Mouse (Mus musculus) erythroblast, adult 5-6 weeks (primary cell): ENCODE results near the gene Igf2r. TPM values are rescaled to one million over a fixed set of nuclear protein-coding genes. Genes with fewer than 3 reads are reported as not detected.

Experiments
- ATAC-seq: replicated peaks from 2 replicates; pipeline ENCODE4 v1.8.0; 2016; ENCODE audit warnings: moderate number of reproducible peaks, mild to moderate bottlenecking, moderate TSS enrichment, inconsistent platforms; ENCODE audit not compliant: poor library complexity, low FRiP score, severe bottlenecking
- total RNA-seq, 2 experiments: library from RNA; stranded (forward) in 1 of 2; stranded (reverse) in 1 of 2; fragments of 150-400 nt in 1 of 2; fragments of 200-764, 138-1000 nt in 1 of 2; gene quantifications; 2 replicates each; pipeline versions ENCODE4 v1.2.3 to v1.2.4; 2015 to 2017; ENCODE audit warnings: low replicate concordance in 2 of 2

Igf2r gene
- total RNA-seq (2015; ENCODE audit: low replicate concordance): 0.96 and 3.3 TPM in 2 replicates
- total RNA-seq (2017; ENCODE audit: low replicate concordance): 4.9 TPM in 2 replicates

- peak; percentile 93 for ATAC-seq
These were observed at the start of gene Igf2r for GRCm38 (mm10) chr17:12769380-12769921. Gene Igf2r (minus strand): TSS chr17:12769664.

DNA sequence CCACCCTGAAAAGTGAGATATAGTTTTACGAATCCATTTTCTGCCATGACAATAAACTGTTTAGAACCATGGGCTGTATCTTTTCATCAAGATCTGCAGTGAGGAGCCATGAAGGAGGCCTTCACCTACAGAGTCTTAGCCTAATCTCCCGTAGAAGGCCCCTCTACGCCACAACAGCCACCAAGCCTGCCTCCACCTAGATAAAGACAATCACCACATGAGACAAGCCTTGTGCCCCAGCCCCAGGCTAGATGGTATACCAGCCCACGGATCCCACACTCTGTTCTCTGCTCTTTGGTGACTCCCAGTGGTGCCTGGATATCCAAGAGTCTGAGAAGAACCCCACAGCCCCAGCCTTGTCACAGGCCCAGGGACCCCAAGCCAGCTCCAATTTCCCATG lies 46.4 kb upstream of the Igf2r start:
- no peak for ATAC-seq

GRCm38 (mm10) chr17:12814502-12814901 lies 45.0 kb upstream of the Igf2r start:
- no peak for ATAC-seq

DNA sequence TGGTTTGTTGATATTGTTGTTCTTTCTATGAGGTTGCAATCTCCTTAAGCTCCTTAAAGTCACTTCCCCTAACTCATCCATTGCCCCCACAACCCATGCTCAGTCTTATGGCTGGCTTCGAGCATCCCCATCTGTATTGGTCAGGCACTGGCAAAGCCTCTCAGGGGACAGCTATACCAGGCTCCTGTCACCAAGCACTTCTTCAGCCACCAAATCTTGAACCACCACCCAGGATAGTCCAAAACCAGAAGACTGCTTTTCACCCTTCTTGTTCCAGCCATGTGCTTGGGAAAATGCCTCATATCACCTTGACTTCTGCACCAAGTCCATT lies 41.5 kb upstream of the Igf2r start:
- ATAC-seq: no peak

- ATAC-seq: 0 out of 2 replicates have a peak, but pooled peaks have one; percentile 64
These were observed 40.9 kb upstream of the Igf2r start for GRCm38 (mm10) chr17:12810103-12810972.

- ATAC-seq: no peak
These were observed 39.4 kb upstream of the Igf2r start for GRCm38 (mm10) chr17:12808851-12809250.

DNA sequence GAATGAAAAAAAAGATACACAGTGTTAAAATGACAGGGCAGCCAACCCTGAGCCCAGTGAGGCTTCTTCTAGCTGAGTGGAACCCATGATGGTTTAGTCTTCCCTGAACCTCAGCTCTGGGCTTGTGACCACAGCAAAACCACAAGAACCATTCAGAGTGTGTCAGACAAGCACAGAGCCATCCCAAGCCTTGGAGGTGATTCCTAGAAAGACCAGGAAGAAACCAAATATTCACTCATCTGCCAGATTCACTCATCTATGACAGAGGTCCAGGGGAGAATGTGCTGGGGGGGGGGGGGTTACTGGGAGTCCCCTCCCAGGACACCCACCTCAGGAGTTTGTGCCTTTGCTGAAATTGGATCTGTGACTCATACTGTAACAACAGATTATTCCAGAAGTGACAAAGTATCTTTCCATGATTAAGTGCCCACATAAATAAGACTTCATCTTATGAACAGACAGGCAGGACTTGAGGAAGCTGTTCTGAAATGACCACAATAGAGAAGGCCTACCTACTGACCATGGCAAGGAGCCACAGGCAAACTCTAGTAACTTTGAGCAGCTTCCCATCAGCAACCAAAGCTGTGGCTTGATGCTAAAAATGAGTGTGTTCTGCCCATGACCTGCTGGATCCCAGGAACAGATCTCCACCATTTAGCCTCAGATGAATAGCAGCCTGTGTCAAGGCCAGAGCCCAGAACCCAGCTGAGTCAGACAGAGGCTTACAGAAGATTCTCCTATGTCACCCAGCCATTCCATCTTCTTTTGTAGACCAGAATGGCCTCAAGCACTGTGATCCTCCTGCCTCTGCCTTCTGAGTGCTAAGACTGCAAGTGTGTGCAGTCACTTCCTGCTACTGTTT lies 35.4 kb upstream of the Igf2r start:
- ATAC-seq: no peak

DNA sequence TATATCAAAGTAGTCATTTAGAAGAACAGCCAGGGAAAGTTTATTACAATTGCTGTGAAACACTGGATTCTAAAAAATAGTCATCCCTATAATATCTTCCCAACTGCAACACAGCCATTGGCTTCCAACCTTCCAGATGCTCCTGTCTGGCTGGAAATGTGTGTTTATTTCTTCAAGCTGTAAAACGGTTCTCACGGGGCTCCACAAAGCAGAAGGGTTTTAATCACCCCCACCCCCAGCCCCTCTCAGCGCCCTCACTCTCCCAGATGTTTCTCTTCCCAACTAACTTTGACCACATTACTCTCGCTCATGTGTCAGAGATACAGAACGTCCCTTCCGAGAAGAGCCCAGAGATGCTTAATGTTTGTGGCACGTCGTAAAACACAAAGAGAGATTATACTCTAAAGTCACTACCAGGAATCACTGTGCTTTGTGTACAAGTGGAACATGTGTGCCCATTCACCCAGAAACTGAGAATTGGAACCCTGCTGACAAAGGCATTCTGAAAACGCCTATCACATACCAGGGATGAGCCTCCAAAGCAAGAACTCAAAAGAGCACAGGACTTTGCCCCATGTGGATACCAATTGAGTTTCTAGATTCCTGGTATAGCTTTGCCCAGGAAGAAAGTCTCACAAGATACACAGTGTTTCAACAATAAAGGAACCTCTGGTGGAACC lies 32.5 kb upstream of the Igf2r start:
- no peak for ATAC-seq

DNA sequence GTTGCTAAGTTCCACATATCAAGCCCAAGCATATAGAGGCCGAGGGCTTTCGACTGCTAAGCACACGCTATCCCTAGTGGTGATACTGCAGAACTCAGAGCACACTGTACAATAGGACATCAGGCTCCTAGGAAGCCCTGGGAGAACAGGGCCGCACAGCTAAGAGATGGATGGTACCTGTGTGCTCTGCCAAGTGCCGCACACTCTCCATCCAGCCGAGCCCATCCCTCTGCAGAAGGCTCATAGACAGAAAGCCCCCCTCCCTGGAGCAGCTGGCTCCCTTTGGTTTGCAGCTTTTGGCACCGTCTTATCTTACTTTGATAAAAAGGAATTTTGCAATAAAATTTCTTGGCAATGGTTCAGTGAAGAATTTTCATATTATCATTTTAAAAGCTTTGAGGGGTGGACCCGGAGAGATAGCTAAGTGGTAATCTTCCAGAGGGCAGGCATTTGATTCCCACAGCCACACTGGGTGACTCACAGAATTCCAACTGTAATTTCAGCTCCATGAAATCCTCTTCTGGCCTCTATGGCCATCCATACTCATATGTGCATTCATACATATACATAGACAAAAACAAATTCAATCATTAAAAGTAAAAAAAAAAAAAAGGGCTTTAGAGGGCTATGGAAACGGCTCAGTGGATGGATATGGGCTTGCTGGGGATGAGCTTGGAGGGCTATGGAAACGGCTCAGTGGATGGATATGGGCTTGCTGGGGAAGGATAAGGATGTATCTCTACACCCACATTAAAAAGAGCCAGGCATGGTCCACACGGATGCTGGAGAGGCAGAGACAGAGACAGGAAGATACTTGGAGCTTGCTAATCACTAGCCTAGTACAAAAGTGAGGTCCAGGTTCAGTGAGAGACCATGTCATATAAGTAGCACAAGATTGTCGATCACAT lies 30.2 kb upstream of the Igf2r start:
- no peak for ATAC-seq

DNA sequence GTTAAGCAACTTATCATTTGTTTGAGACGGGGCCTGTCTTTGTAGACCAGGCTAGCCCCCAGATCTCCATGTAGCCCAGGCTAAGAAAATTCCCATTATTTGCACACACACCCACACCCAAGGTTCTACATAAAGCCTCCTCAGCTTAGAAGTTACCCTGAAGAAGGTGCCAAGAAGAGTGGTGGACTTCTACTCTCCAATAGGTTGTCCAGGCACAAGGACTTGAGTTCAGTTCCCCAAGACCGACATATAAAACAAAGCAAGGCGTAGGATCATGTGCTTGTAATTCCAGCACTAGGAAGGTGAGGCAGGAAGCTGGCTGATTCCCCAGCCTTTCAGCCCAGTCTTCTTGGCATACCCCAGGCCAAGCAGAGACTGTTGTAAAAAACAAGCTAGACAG lies 29.1 kb upstream of the Igf2r start:
- no peak for ATAC-seq

- no peak for ATAC-seq
These were observed 28.1 kb upstream of the Igf2r start for GRCm38 (mm10) chr17:12797427-12798029.

DNA sequence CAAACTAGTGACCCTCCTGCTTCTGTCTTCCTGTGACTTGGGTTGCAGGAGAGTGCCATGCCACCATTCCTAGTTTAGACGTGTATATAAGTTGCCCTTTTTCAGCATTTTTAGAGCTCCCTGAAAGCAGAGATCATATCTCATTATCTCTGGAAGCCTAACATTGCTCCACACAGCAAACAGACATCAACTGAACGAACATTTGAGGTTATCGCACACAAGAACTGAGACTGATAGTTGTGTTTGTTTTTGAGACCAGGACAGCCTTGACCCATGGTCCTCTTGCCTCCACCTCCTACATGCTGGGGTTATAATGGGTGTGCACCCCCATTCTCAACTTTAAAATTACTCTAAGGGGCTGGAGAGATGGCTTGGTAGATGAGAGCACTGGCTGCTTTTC lies 27.2 kb upstream of the Igf2r start:
- ATAC-seq: no peak

DNA sequence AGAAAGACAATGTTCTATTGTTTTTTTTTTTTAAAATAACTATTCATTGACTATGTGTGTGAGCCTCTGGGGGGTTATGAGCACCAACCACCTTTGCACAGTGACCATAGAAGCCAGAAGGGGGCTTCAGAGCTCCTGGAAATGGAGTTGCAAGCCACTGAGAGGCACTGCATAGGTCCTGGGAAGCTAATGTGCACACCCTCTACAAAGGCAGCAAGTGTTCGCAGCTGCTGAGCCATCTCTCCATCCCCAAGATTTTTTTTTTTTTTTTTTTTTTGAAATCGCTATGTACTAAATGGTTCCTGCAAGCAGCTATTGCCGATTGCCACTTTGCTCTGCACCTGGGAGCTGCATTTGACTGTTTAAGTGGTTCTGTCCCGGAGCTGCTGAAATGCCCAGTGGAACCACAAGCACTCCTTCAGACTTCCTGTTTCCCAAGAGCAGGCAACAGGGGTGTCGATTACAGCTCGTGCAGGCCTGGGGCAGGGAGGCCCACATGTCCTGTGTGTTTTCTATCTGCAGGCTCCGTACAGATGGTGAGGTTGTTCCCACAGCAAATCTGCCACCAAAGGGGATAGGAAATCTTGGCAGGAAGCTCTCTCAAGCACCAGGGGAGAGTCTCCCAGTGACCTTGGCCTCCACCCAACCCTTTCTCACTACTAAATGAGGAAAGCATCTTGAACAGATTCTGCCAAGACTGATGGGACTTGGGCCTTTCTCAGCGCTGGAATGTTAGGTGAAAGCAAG lies 24.4 kb upstream of the Igf2r start:
- no peak for ATAC-seq

DNA sequence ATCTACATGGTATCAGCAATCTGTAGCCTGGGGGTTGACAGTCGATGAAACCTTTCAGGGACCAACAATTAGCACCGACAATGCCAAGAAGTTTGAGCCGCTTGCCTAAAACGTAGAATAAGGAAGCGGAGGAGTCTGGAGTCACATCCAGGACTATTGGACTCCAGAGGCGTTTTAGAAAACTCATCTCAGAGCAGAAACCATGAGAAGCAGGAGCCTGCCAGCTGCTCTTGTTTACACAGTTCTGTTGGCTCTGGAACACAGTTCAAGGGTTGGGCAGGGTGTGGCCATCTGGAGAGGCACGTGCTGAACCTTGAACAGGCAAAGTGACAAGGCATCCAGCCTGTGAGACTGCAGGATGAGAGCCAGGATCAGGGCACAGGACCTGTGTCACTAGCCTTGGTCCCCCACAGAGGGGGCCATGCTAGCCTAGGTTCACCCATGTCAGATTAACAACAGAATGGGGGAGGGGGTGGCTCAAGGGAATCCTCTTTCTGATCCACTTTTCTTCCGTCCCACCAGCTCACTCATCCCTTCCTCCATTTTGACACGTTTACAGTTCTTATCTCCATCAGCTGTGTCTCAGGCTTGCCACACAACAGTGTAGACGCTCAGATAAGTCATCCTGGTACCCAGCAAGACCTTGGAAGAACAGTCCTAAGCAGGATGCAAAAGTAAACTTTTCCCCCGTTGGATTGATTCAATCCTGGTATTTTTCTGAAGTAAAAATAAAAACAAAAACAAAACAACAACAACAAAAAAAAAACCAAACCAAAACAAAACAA lies 23.1 kb upstream of the Igf2r start:
- no peak for ATAC-seq

DNA sequence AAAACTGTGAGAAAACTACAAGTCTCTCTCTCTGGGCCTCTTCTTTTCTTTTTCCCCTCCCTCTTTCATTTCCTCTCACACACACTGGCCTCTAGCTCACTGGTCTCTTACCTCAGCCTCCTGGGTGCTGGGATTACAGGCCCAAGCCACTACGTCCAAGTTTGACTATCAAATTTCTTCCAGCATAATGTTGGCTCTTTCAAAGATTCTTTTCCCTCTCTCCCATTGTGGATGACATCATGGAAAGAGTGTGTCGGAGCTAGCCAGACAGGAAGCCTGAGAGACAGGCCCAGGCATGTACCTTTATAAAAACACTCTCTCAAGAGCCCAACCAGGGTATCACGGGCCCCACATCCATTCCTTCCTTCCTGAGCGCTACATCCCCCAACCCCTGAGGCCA lies 22.0 kb upstream of the Igf2r start:
- ATAC-seq: no peak

DNA sequence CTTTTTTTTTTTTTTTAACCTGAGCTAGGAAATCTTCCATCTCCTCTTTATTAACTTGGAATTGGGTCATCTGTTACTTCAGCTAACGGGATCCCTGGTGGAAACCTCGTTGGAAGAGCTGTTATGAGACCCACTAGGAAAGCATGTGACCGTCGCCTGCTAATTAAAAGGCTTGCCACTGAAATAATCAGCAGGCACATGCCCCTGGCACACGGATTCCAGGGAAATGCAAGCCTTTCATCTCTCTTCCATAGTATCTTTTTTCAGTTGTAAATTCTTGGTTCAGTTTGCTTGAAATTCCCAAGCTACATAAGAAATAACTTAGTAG lies 21.6 kb upstream of the Igf2r start:
- ATAC-seq: no peak

DNA sequence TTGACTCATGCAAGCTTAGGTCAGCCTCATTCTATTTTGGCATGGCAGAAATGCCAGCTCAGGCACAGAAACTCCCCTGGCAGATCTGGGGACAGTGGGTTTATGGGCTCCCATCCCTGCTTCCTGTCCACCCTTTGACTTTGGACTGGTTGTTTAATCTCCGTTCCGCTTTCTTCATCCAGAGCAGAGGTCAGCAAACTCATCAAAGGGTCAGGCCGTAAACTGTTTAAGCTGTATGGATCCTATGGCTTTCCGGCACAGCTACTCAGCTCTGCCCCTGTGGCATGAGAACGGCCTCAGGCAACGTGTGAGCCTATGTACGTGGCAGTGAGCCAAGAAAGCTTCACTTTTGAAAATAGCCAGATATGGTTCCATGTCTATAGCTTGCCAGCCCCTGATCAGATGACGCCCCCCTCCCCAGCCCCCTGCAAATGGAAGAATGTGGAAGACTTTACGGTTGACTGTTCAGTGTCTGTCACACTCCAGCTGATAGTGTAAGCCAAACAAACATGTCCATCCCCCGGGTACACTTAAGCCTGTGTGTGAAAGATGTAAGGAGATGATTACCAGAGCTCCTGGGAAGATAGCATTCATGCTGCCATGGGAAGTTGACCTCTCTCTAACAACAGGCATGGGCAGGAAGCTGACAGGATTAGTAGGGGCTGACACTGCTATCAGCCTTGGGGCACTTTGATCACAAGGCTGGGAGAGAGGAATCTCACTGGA lies 21.1 kb upstream of the Igf2r start:
- no peak for ATAC-seq
